Mouse (Mus musculus) testis, adult 2 months (tissue): ENCODE results near the gene Ralgapa2.

Source experiments
- CTCF ChIP-seq: fragments of 200-500 bp; IDR thresholded peaks from 2 replicates; pipeline ENCODE4 v1.5.1; 2012; ENCODE audit warnings: low read depth, mild to moderate bottlenecking, inconsistent platforms, low read length, moderate library complexity; ENCODE audit not compliant: control insufficient read depth, insufficient read depth, insufficient replicate concordance
- POLR2A ChIP-seq: fragments of 200-500 bp; IDR thresholded peaks from 2 replicates; pipeline ENCODE4 v1.6.1; 2012; ENCODE audit warnings: low read depth, mild to moderate bottlenecking, inconsistent platforms, low read length, moderate library complexity; ENCODE audit not compliant: control insufficient read depth

DNA sequence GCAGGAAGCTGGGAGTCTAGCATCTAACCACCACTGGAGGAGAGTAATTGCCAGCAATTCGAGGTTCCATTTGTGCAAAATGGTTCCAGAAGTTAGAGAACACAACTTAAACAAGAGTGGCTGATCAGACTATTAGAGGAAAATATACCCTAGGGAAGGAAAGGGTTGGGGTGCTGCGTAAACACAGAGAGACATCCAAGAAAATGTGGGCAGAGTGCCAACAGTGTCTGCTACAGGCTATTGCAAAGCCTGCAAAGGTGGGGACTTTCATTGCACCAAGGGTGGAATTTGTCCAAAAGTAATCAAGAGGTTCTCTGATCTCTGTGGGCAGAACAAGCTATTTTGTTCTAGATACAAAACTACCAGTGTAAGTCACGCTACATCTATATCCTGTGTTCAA is 49.4 kb upstream of the Ralgapa2 start:
- TF ChIP-seq POLR2A (no peak), CTCF (no peak)
